Mouse (Mus musculus) thymus, postnatal 10 days (tissue): ENCODE measurements at regions not wholly inside any gene's neighbourhood (a gene's known extent, or its start where the extent isn't known, plus 50 kb on each side); places are given as distances from the start of the nearest gene placed in this dataset.

Experiments
- DNase-seq, 2 experiments: peaks; one replicate each; pipeline ENCODE4 v3.0.0; 2021; ENCODE audit warnings: low spot score in 2 of 2

- DNase-seq, result no peak
Measured at GRCm38 (mm10) chr3:51019650-51020346, 204.4 kb upstream of the Noct start.

- DNase-seq, result no peak
Measured at GRCm38 (mm10) chr3:51024655-51025054, 199.6 kb upstream of the Noct start.

GRCm38 (mm10) chr3:51031821-51032220 is 192.4 kb upstream of the Noct start:
- DNase-seq, result no peak

GRCm38 (mm10) chr3:51033292-51033691 is 191.0 kb upstream of the Noct start:
- DNase-seq, result no peak

- DNase-seq, result no peak
Measured at GRCm38 (mm10) chr3:51036700-51037306, 187.4 kb upstream of the Noct start.

- no peak for DNase-seq
Measured at GRCm38 (mm10) chr3:51042223-51042846, 181.9 kb upstream of the Noct start.

GRCm38 (mm10) chr3:51048739-51049138 is 175.5 kb upstream of the Noct start:
- DNase-seq, result no peak

- no peak for DNase-seq
Measured at GRCm38 (mm10) chr3:51050156-51050555, 174.1 kb upstream of the Noct start.

- no peak for DNase-seq
Measured at GRCm38 (mm10) chr3:51055004-51055403, 169.2 kb upstream of the Noct start.

GRCm38 (mm10) chr3:51064201-51064600 is 160.0 kb upstream of the Noct start:
- no peak for DNase-seq

GRCm38 (mm10) chr3:51066373-51066772 is 157.9 kb upstream of the Noct start:
- no peak for DNase-seq

GRCm38 (mm10) chr3:51072417-51072816 is 151.8 kb upstream of the Noct start:
- no peak for DNase-seq

- DNase-seq, result no peak
Measured at GRCm38 (mm10) chr3:51073003-51073679, 151.1 kb upstream of the Noct start.

GRCm38 (mm10) chr3:51073743-51074319 is 150.4 kb upstream of the Noct start:
- no peak for DNase-seq

- no peak for DNase-seq
Measured at GRCm38 (mm10) chr3:51075219-51075920, 148.9 kb upstream of the Noct start.

- DNase-seq, result no peak
Measured at GRCm38 (mm10) chr3:51078459-51078858, 145.8 kb upstream of the Noct start.

- no peak for DNase-seq
Measured at GRCm38 (mm10) chr3:51080415-51080814, 143.8 kb upstream of the Noct start.

- no peak for DNase-seq
Measured at GRCm38 (mm10) chr3:51080855-51081254, 143.4 kb upstream of the Noct start.

GRCm38 (mm10) chr3:51082831-51083575 is 141.2 kb upstream of the Noct start:
- no peak for DNase-seq

- no peak for DNase-seq
Measured at GRCm38 (mm10) chr3:51083583-51083982, 140.7 kb upstream of the Noct start.

GRCm38 (mm10) chr3:51086441-51086849 is 137.8 kb upstream of the Noct start:
- no peak for DNase-seq
